Mouse (Mus musculus) kidney, postnatal 36 days (tissue): ENCODE measurements at regions not wholly inside any gene's neighbourhood (a gene's known extent, or its start where the extent isn't known, plus 50 kb on each side); places are given as distances from the start of the nearest gene placed in this dataset.
A peak's percentile ranks its signal among the peaks of the same experiment; 100 is the strongest.
"Not testable (repeated sequence)": the region's sequence is repeated elsewhere in the genome, so short reads cannot be mapped to it uniquely, and the experiment has no call there.

Experiments used
- DNase-seq, 2 experiments: peaks; one replicate each; pipeline ENCODE4 v3.0.0; 2021 to 2022; ENCODE audit warnings: mixed read lengths in 2 of 2

GRCm38 (mm10) chr17:42956588-42956987 lies 59.8 kb upstream of the Tnfrsf21 start:
- no peak for DNase-seq

DNA sequence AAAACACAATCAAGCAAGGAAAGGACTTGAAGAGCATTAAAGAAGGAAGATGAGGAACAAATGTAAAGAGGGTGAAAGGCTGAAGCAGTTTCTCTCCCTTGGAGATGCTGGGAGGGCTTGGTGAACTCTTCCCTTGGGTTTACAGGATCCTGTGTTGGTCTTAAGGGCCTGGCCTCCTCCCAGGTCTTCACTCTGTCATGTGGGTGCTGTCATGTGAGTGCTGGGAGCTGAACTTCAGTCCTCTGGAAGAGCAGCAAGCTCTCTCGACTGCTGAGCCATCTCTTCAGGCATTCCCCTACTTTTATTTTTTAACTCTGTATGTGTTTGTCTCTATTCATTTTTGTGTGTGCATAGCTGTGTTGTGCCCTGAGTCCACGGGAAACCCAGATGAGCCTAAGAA lies 61.6 kb upstream of the Tnfrsf21 start:
- DNase-seq = peak; percentile 64 to 71

- DNase-seq = no peak
Measured at GRCm38 (mm10) chr17:42944453-42944852, 68.0 kb upstream of the Cd2ap start.

GRCm38 (mm10) chr17:42943272-42943696 lies 66.8 kb upstream of the Cd2ap start:
- DNase-seq = peak; percentile 70 to 88

GRCm38 (mm10) chr17:42939476-42939875 lies 63.0 kb upstream of the Cd2ap start:
- peak in 1 of 2 experiments; percentile 71 for DNase-seq

DNA sequence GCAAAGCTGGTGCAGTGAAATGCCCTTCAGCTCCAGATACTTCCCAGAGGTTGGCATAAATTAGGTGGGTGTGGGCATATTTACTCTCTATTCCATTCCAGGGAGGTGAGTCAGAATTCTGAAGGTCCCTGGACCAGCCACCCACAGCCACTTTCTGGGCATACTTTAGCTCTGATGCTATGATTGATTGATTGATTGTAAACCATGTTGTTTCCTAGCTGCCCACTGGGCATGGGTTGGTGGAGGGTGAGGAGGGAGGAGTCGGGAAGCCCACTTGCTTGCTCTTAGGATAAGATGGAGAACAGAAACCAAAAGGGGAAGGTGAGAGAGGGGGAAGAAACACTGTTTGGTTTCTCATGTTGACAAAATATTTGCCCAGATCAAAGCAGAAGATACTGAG lies 62.1 kb upstream of the Cd2ap start:
- peak in 1 of 2 experiments; percentile 30 for DNase-seq

DNA sequence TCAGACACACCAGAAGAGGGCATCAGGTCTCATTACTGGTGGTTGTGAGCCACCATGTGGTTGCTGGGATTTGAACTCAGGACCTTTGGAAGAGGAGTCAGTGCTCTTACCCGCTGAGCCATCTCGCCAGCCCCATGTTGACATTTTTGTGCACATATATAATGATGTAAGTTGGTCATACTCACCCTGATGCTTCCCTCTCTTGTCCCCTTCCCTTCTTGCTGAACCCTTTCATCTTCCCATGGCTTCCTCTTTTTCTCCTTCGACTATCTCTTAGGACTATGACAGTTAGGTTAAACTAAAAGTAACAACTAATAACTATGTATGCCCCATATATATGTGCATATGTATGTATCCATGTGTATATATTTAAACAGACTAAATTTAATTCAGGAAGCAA lies 61.0 kb upstream of the Cd2ap start:
- DNase-seq = not testable (repeated sequence)

DNA sequence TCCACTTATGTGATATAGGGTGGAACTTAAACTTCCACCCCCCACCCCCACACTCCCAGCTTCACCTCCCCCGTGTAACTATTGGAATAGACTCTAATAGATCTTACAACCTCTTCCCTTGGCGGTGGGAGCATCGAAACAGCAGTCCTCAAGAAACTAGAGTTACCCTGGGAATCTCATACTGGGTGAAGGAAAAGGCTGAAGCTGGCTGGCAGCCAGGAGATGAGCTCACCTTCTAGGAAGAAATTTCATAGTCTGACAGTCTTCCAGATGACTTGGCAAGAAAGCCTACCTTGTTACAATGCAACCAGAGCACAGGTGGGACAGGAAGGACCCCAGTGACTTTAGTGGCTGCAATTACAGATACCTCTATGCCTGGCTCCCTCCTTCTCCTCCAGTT lies 57.6 kb upstream of the Cd2ap start:
- peak; percentile 69 to 80 for DNase-seq

DNA sequence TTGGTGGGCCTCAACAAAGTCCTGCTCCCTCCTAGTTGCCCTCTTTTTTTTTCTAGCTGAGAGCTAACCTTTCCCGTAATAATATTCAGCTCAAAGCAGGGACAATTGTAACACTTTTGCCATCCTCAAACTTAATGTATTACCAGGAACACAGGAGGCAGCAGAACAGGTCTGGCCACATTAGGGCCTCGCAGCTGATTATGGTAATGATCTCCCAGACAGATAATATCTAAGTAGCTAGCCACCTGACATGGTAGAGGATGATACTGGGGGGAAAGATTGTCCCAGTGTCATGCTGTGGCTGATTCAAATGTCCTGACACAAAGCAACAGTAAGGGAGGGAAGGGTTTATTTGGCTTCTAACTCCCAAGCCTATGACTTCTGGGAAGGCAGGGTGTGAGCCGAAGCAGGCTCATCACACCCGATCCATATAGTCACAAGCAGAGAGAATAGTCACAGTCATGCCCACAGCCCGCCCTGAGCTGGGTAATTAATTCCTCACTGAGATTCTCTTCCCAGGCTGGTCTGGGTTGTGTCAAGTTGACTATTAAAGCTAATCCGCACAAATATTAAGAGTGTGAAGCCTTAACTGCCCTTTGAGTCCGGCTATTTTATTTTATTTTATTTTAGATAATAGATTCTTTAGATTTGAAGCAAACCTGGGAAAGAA lies 57.0 kb upstream of the Cd2ap start:
- peak in 1 of 2 experiments; percentile 31 for DNase-seq

- no peak for DNase-seq
Measured at GRCm38 (mm10) chr17:42927320-42927719, 50.9 kb upstream of the Cd2ap start.
